In genomic region chrX:136742661-136743103, GRCm38 (mm10) we compare ENCODE assay signal across 7 mouse cellular contexts. TPM values are rescaled to one million over a fixed set of nuclear protein-coding genes. Genes with fewer than 3 reads are reported as not detected.
DNase-seq lines count a peak whose midpoint lies in the region; ATAC-seq and TF ChIP-seq lines count a peak whose summit lies in the region.

No protein-coding gene starts in this region.

- peak overlapping the region; percentile 53 for H3K9ac ChIP-seq in intestine, embryonic 15.5 days

- H3K27me3 ChIP-seq in intestine, embryonic 15.5 days (replicated peaks): no peaks in the 10 kb centered on the region
- no peaks in the 10 kb centered on the region for H3K27me3 ChIP-seq in midbrain, embryonic 10.5 days (ENCODE audit: low read depth, poor library complexity, severe bottlenecking)
- H3K27me3 ChIP-seq in spleen, adult 2 months (ENCODE audit: control insufficient read depth, insufficient read depth, low read length): no peaks in the 10 kb centered on the region

- TF ChIP-seq POLR2A in spleen, adult 2 months (IDR thresholded peaks at IDR 0.05; ENCODE audit: low read depth, low read length): no peak

- peak; percentile 90 for DNase-seq in adipocyte (ENCODE audit: low spot score)
- peak; percentile 74 to 76 for DNase-seq in cerebellum, postnatal 14 days
- DNase-seq in gastrocnemius, postnatal 10 days: peak; percentile 10
- peak; percentile 55 for DNase-seq in left cerebral cortex, postnatal 4 days
- peak; percentile 29 for DNase-seq in midbrain, embryonic 10.5 days (ENCODE audit: low spot score)
- DNase-seq in spleen, adult 2 months (ENCODE audit: low read depth in 1 of 2, low spot score in 2 of 2): peak; percentile 37 to 38

- H3K36me3 ChIP-seq in intestine, embryonic 15.5 days: no peaks in the 10 kb centered on the region
- H3K36me3 ChIP-seq in midbrain, embryonic 10.5 days: peaks cover 16% of the 10 kb centered on the region
- no peaks in the 10 kb centered on the region; the same call in 1 of the 2 replicates for H3K36me3 ChIP-seq in spleen, adult 2 months (ENCODE audit: control insufficient read depth, insufficient read depth, low read length)

- peak overlapping the region; percentile 44 for H3K4me3 ChIP-seq in intestine, embryonic 15.5 days (replicated peaks)
- H3K4me3 ChIP-seq in midbrain, embryonic 10.5 days: peak overlapping the region; percentile 62
- peak overlapping the region; percentile 23; the same call in 1 of the 2 replicates for H3K4me3 ChIP-seq in spleen, adult 2 months (ENCODE audit: extremely low read depth, insufficient read depth, insufficient read length)

- peak overlapping the region; percentile 48 for H3K4me2 ChIP-seq in intestine, embryonic 15.5 days (replicated peaks)

- TF ChIP-seq CTCF in spleen, adult 2 months (IDR thresholded peaks at IDR 0.05; ENCODE audit: extremely low read depth, insufficient read depth, insufficient read length, insufficient replicate concordance): 0 out of 2 replicates have a peak, but pooled peaks have one; percentile 5

- WGBS in intestine, embryonic 15.5 days: 33% methylated on average over 5 of the region's 5 CpGs
- WGBS in midbrain, embryonic 10.5 days: 33% methylated on average over 5 of the region's 5 CpGs
- WGBS in spleen, adult 2 months: 31% methylated on average over 5 of the region's 5 CpGs

- no peaks in the 10 kb centered on the region for H3K4me1 ChIP-seq in intestine, embryonic 15.5 days (replicated peaks)
- peaks cover 11% of the 10 kb centered on the region for H3K4me1 ChIP-seq in midbrain, embryonic 10.5 days
- no peaks in the 10 kb centered on the region for H3K4me1 ChIP-seq in spleen, adult 2 months (ENCODE audit: control insufficient read depth, insufficient read depth, insufficient read length)

- intact Hi-C loops in left cerebral cortex, postnatal 4 days (cut with DNase I): loop anchor here (5.0 kb wide), 1 partner anchor 275 kb away; no protein-coding TSS in a partner anchor

- no peak for ATAC-seq in intestine, embryonic 15.5 days

- H3K9me3 ChIP-seq in intestine, embryonic 15.5 days: no peaks in the 10 kb centered on the region
- H3K9me3 ChIP-seq in midbrain, embryonic 10.5 days (replicated peaks): no peaks in the 10 kb centered on the region

- H3K27ac ChIP-seq in intestine, embryonic 15.5 days: peak overlapping the region; percentile 88
- peak overlapping the region; percentile 91 for H3K27ac ChIP-seq in midbrain, embryonic 10.5 days (replicated peaks)
- peak overlapping the region; percentile 93 for H3K27ac ChIP-seq in spleen, adult 2 months (ENCODE audit: insufficient read depth, low read length)

RNA-seq across cellular contexts. Expression of gene Morf4l2, which starts 0.8 kb away (rescaled TPM):
- 100 to 1,000 TPM; 188 to 232 TPM for total RNA-seq in gastrocnemius, postnatal 10 days (2021)
- polyA plus RNA-seq in intestine, embryonic 15.5 days (2015; fragmentation: Nextera tagmentation; extraction: Ambion mirVana): 439 and 480 TPM in 2 replicates
- total RNA-seq in left cerebral cortex, postnatal 4 days (2021): 100 to 1,000 TPM; 428 to 458 TPM
- polyA plus RNA-seq in midbrain, embryonic 10.5 days (2016; fragmentation: Nextera tagmentation; extraction: Ambion mirVana): 586 and 616 TPM in 2 replicates
- polyA plus RNA-seq in spleen, adult 2 months (2012; rRNA removed): 10.9 and 13.4 TPM in 2 replicates

RNA-seq across cellular contexts. Expression of gene Tceal1, which starts 34.9 kb away (rescaled TPM):
- total RNA-seq in gastrocnemius, postnatal 10 days (2021): 1 to 10 TPM; 5.1 to 5.2 TPM
- polyA plus RNA-seq in intestine, embryonic 15.5 days (2015; fragmentation: Nextera tagmentation; extraction: Ambion mirVana): 6.0 and 7.8 TPM in 2 replicates
- total RNA-seq in left cerebral cortex, postnatal 4 days (2021): 10 to 100 TPM; 12.5 to 14.2 TPM
- 10.2 and 10.3 TPM in 2 replicates for polyA plus RNA-seq in midbrain, embryonic 10.5 days (2016; fragmentation: Nextera tagmentation; extraction: Ambion mirVana)
- polyA plus RNA-seq in spleen, adult 2 months (2012; rRNA removed): 0.16 and 0.25 TPM in 2 replicates

RNA-seq across cellular contexts. Expression of gene Glra4, which starts 37.3 kb away (rescaled TPM):
- not detected for total RNA-seq in gastrocnemius, postnatal 10 days (2021)
- polyA plus RNA-seq in intestine, embryonic 15.5 days (2015; fragmentation: Nextera tagmentation; extraction: Ambion mirVana): not detected in 2 replicates
- not detected for total RNA-seq in left cerebral cortex, postnatal 4 days (2021)
- polyA plus RNA-seq in midbrain, embryonic 10.5 days (2016; fragmentation: Nextera tagmentation; extraction: Ambion mirVana): 0.11 and 0.14 TPM in 2 replicates
- not detected in 2 replicates for polyA plus RNA-seq in spleen, adult 2 months (2012; rRNA removed)

Comparison
In these comparisons a context has a peak if more than half of its experiments do, and no peak if none do; other contexts are left out.
1. DNase-seq: peak in every context shown above with its lines; median percentile 90 in adipocyte; 75 in cerebellum, postnatal 14 days; 55 in left cerebral cortex, postnatal 4 days; 38 in spleen, adult 2 months; 29 in midbrain, embryonic 10.5 days; 10 in gastrocnemius, postnatal 10 days.
2. RNA of gene Morf4l2, which starts 0.8 kb away (polyA plus RNA-seq): 586 to 616 TPM in midbrain, embryonic 10.5 days and 439 to 480 TPM in intestine, embryonic 15.5 days; 10.9 to 13.4 TPM in spleen, adult 2 months; every median in the first group is over 10 times any median in the second.
3. Peak in every context shown above with its lines, with median percentiles within 50 percentile points of each other: H3K27ac ChIP-seq and H3K4me3 ChIP-seq.